Mouse (Mus musculus): ENCODE data around the gene Txnrd2. TPM values are rescaled to one million over a fixed set of nuclear protein-coding genes. Genes with fewer than 3 reads are reported as not detected.
A peak's percentile ranks its signal among the peaks of the same experiment; 100 is the strongest.

The Txnrd2 gene
- polyA plus RNA-seq, 1 experiment from 2014 or later = 24.8 TPM

GRCm38 (mm10) chr16:18396791-18397621, 29.2 kb upstream of the Txnrd2 start:
- no peak for ATAC-seq (replicated peaks; ENCODE audit: low FRiP score)
- Histone ChIP-seq H3K27ac (ENCODE audit: low read depth, low read length) (no peak overlapping the region), H3K4me1 (replicated peaks; ENCODE audit: control insufficient read depth, insufficient read depth, low read length) (peaks cover 57% of the 10 kb centered on the region), H3K27me3 (ENCODE audit: control insufficient read depth, insufficient read depth, low read length) (no peaks in the 10 kb centered on the region), H3K4me3 (ENCODE audit: low read depth, low read length) (no peak overlapping the region), H3K9me3 (ENCODE audit: control insufficient read depth, low read length) (no peaks in the 10 kb centered on the region), H3K9ac (ENCODE audit: low read length) (no peak overlapping the region), H3K4me2 (ENCODE audit: low read depth, low read length, severe bottlenecking) (no peak overlapping the region), H3K36me3 (ENCODE audit: control insufficient read depth, insufficient read depth, low read length) (peaks cover 20% of the 10 kb centered on the region; the same call in 1 of the 2 replicates)
- 94% methylated on average over 27 of the region's 27 CpGs for WGBS
- peak; percentile 51 for DNase-seq (ENCODE audit: low spot score)

- H3K27me3 ChIP-seq (ENCODE audit: control insufficient read depth, insufficient read depth, low read length) = no peaks in the 10 kb centered on the region
- 71% methylated on average over 9 of the region's 9 CpGs for WGBS
- peaks cover 38% of the 10 kb centered on the region for H3K4me1 ChIP-seq (replicated peaks; ENCODE audit: control insufficient read depth, insufficient read depth, low read length)
- H3K9ac ChIP-seq (ENCODE audit: low read length) = peak overlapping the region; percentile 43
- H3K27ac ChIP-seq (ENCODE audit: low read depth, low read length) = peak overlapping the region; percentile 88
- H3K4me2 ChIP-seq (ENCODE audit: low read depth, low read length, severe bottlenecking) = no peak overlapping the region
- peak; percentile 54 for DNase-seq (ENCODE audit: low spot score)
- H3K4me3 ChIP-seq (ENCODE audit: low read depth, low read length) = no peak overlapping the region
- H3K9me3 ChIP-seq (ENCODE audit: control insufficient read depth, low read length) = no peaks in the 10 kb centered on the region
- ATAC-seq (replicated peaks; ENCODE audit: low FRiP score) = no peak
- H3K36me3 ChIP-seq (ENCODE audit: control insufficient read depth, insufficient read depth, low read length) = peaks cover 35% of the 10 kb centered on the region; the same call in 1 of the 2 replicates
Measured at GRCm38 (mm10) chr16:18400028-18400427, 26.2 kb upstream of the Txnrd2 start.

GRCm38 (mm10) chr16:18400472-18401216, 25.5 kb upstream of the Txnrd2 start:
- 32% methylated on average over 7 of the region's 7 CpGs for WGBS
- Histone ChIP-seq H3K4me2 (ENCODE audit: low read depth, low read length, severe bottlenecking) (peak overlapping the region; percentile 29; the same call in 1 of the 2 replicates), H3K4me1 (replicated peaks; ENCODE audit: control insufficient read depth, insufficient read depth, low read length) (peaks cover 37% of the 10 kb centered on the region)

GRCm38 (mm10) chr16:18403285-18403684, 22.9 kb upstream of the Txnrd2 start:
- H3K36me3 ChIP-seq (ENCODE audit: control insufficient read depth, insufficient read depth, low read length) = peaks cover 28% of the 10 kb centered on the region; the same call in 1 of the 2 replicates
- H3K4me2 ChIP-seq (ENCODE audit: low read depth, low read length, severe bottlenecking) = no peak overlapping the region
- 91% methylated on average over 12 of the region's 12 CpGs for WGBS
- DNase-seq (ENCODE audit: low spot score) (peak; percentile 51), ATAC-seq (replicated peaks; ENCODE audit: low FRiP score) (no peak)
- no peak overlapping the region for H3K9ac ChIP-seq (ENCODE audit: low read length)
- no peak overlapping the region for H3K4me3 ChIP-seq (ENCODE audit: low read depth, low read length)
- H3K27ac ChIP-seq (ENCODE audit: low read depth, low read length) = no peak overlapping the region
- H3K27me3 ChIP-seq (ENCODE audit: control insufficient read depth, insufficient read depth, low read length) = no peaks in the 10 kb centered on the region
- no peaks in the 10 kb centered on the region for H3K9me3 ChIP-seq (ENCODE audit: control insufficient read depth, low read length)
- peaks cover 31% of the 10 kb centered on the region for H3K4me1 ChIP-seq (replicated peaks; ENCODE audit: control insufficient read depth, insufficient read depth, low read length)

More at GRCm38 (mm10) chr16:18400472-18401216, 25.5 kb upstream of the Txnrd2 start:
- Histone ChIP-seq H3K9me3 (ENCODE audit: control insufficient read depth, low read length) (no peaks in the 10 kb centered on the region), H3K27me3 (ENCODE audit: control insufficient read depth, insufficient read depth, low read length) (no peaks in the 10 kb centered on the region), H3K27ac (ENCODE audit: low read depth, low read length) (peak overlapping the region; percentile 88), H3K9ac (ENCODE audit: low read length) (peak overlapping the region; percentile 43), H3K4me3 (ENCODE audit: low read depth, low read length) (no peak overlapping the region), H3K36me3 (ENCODE audit: control insufficient read depth, insufficient read depth, low read length) (peaks cover 38% of the 10 kb centered on the region; the same call in 1 of the 2 replicates)
- DNase-seq (ENCODE audit: low spot score) (peak; percentile 91), ATAC-seq (replicated peaks; ENCODE audit: low FRiP score) (peak; percentile 89)

GRCm38 (mm10) chr16:18405091-18405854, 20.9 kb upstream of the Txnrd2 start:
- Histone ChIP-seq H3K36me3 (ENCODE audit: control insufficient read depth, insufficient read depth, low read length) (peaks cover 21% of the 10 kb centered on the region; the same call in 1 of the 2 replicates), H3K9ac (ENCODE audit: low read length) (no peak overlapping the region), H3K4me3 (ENCODE audit: low read depth, low read length) (no peak overlapping the region), H3K4me2 (ENCODE audit: low read depth, low read length, severe bottlenecking) (no peak overlapping the region), H3K27ac (ENCODE audit: low read depth, low read length) (no peak overlapping the region), H3K27me3 (ENCODE audit: control insufficient read depth, insufficient read depth, low read length) (no peaks in the 10 kb centered on the region), H3K4me1 (replicated peaks; ENCODE audit: control insufficient read depth, insufficient read depth, low read length) (peaks cover 18% of the 10 kb centered on the region), H3K9me3 (ENCODE audit: control insufficient read depth, low read length) (no peaks in the 10 kb centered on the region)
- ATAC-seq (replicated peaks; ENCODE audit: low FRiP score) (no peak), DNase-seq (ENCODE audit: low spot score) (peak; percentile 49)
- WGBS = 92% methylated on average over 13 of the region's 13 CpGs

GRCm38 (mm10) chr16:18405876-18406275, 20.3 kb upstream of the Txnrd2 start:
- Histone ChIP-seq H3K27ac (ENCODE audit: low read depth, low read length) (no peak overlapping the region), H3K4me2 (ENCODE audit: low read depth, low read length, severe bottlenecking) (no peak overlapping the region), H3K4me3 (ENCODE audit: low read depth, low read length) (no peak overlapping the region), H3K9ac (ENCODE audit: low read length) (no peak overlapping the region), H3K27me3 (ENCODE audit: control insufficient read depth, insufficient read depth, low read length) (no peaks in the 10 kb centered on the region), H3K36me3 (ENCODE audit: control insufficient read depth, insufficient read depth, low read length) (peaks cover 21% of the 10 kb centered on the region; the same call in 1 of the 2 replicates), H3K4me1 (replicated peaks; ENCODE audit: control insufficient read depth, insufficient read depth, low read length) (peaks cover 12% of the 10 kb centered on the region), H3K9me3 (ENCODE audit: control insufficient read depth, low read length) (no peaks in the 10 kb centered on the region)
- 74% methylated on average over 2 of the region's 2 CpGs for WGBS
- ATAC-seq (replicated peaks; ENCODE audit: low FRiP score) (no peak), DNase-seq (ENCODE audit: low spot score) (peak; percentile 52)

GRCm38 (mm10) chr16:18406293-18406692, 19.9 kb upstream of the Txnrd2 start:
- peaks cover 10% of the 10 kb centered on the region for H3K4me1 ChIP-seq (replicated peaks; ENCODE audit: control insufficient read depth, insufficient read depth, low read length)
- no peak overlapping the region for H3K9ac ChIP-seq (ENCODE audit: low read length)
- H3K27ac ChIP-seq (ENCODE audit: low read depth, low read length) = no peak overlapping the region
- DNase-seq (ENCODE audit: low spot score) (peak; percentile 67), ATAC-seq (replicated peaks; ENCODE audit: low FRiP score) (peak; percentile 62)
- 21% methylated on average over 2 of the region's 2 CpGs for WGBS
- H3K4me2 ChIP-seq (ENCODE audit: low read depth, low read length, severe bottlenecking) = no peak overlapping the region
- peaks cover 21% of the 10 kb centered on the region; the same call in 1 of the 2 replicates for H3K36me3 ChIP-seq (ENCODE audit: control insufficient read depth, insufficient read depth, low read length)
- H3K9me3 ChIP-seq (ENCODE audit: control insufficient read depth, low read length) = no peaks in the 10 kb centered on the region
- no peaks in the 10 kb centered on the region for H3K27me3 ChIP-seq (ENCODE audit: control insufficient read depth, insufficient read depth, low read length)
- H3K4me3 ChIP-seq (ENCODE audit: low read depth, low read length) = no peak overlapping the region

GRCm38 (mm10) chr16:18407912-18408311, 18.3 kb upstream of the Txnrd2 start:
- ATAC-seq (replicated peaks; ENCODE audit: low FRiP score) = no peak
- H3K36me3 ChIP-seq (ENCODE audit: control insufficient read depth, insufficient read depth, low read length) = peaks cover 10% of the 10 kb centered on the region; the same call in 1 of the 2 replicates
- H3K27me3 ChIP-seq (ENCODE audit: control insufficient read depth, insufficient read depth, low read length) = no peaks in the 10 kb centered on the region
- no peaks in the 10 kb centered on the region for H3K9me3 ChIP-seq (ENCODE audit: control insufficient read depth, low read length)
- H3K4me1 ChIP-seq (replicated peaks; ENCODE audit: control insufficient read depth, insufficient read depth, low read length) = peaks cover 8% of the 10 kb centered on the region; the same call in 1 of the 2 replicates
- no peak overlapping the region for H3K9ac ChIP-seq (ENCODE audit: low read length)
- H3K4me2 ChIP-seq (ENCODE audit: low read depth, low read length, severe bottlenecking) = no peak overlapping the region
- 88% methylated on average over 7 of the region's 7 CpGs for WGBS
- DNase-seq (ENCODE audit: low spot score) = no peak
- no peak overlapping the region for H3K27ac ChIP-seq (ENCODE audit: low read depth, low read length)
- no peak overlapping the region for H3K4me3 ChIP-seq (ENCODE audit: low read depth, low read length)

Measured in forebrain, embryonic 11.5 days (tissue).